Mouse (Mus musculus) liver, adult 2 months (tissue): ENCODE measurements around the gene Larp1b.

Experiments
- CTCF ChIP-seq: fragments of 200-500 bp; IDR thresholded peaks from 2 replicates; pipeline ENCODE4 v1.5.1; 2011; ENCODE audit warnings: low read depth, low read length, control low read depth
- POLR2A ChIP-seq: fragments of 200-500 bp; IDR thresholded peaks from 2 replicates; pipeline ENCODE4 v1.6.1; 2011; ENCODE audit warnings: low read length, control low read depth; ENCODE audit not compliant: insufficient read depth; ENCODE audit errors: extremely low read depth

GRCm38 (mm10) chr3:41083790-41084112, 134.1 kb downstream of the Larp1b start:
- TF ChIP-seq CTCF (no peak), POLR2A (no peak)
